Mouse (Mus musculus) megakaryocyte-erythroid progenitor cell, adult 5-6 weeks (primary cell): Measurements from ENCODE around the gene Auh. TPM values are rescaled to one million over a fixed set of nuclear protein-coding genes. Genes with fewer than 3 reads are reported as not detected.

ENCODE experiments used
- ATAC-seq: replicated peaks from 2 replicates; pipeline ENCODE4 v1.8.0; 2016; ENCODE audit warnings: mild to moderate bottlenecking, inconsistent platforms; ENCODE audit not compliant: severe bottlenecking, poor library complexity, low FRiP score, low TSS enrichment
- total RNA-seq, 2 experiments: library from RNA; stranded (forward) in 1 of 2; stranded (reverse) in 1 of 2; fragments of 200-1000, 215-1000 nt in 1 of 2; fragments of >200 nt in 1 of 2; fragmentation: Nextera tagmentation in 1 of 2; gene quantifications; 2 replicates each; pipeline ENCODE4 v1.2.3; 2014 to 2017

Gene Auh
- total RNA-seq, 2 experiments from 2014 or later = 24.9 to 28.8 TPM

DNA sequence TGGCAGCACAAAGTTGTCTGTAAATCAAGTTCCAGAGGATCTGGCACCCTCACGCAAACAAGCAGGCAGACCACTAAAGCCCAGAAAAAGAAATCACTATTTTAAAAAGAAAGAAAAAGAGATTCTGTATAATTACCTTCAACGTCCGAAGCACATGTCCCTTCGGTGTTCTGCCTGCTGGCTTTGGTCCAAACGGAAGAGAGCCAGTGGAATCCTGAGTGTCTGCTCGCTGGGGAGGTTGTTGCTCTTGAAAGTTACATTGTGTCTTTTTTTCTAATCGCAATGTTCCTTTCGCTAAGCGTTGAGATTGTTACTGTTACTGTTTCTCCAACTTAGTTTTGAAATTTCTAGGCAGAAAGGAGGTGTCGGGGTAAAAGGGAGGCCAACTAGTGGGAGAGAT, 1.1 kb upstream of the Auh start:
- no peak for ATAC-seq

DNA sequence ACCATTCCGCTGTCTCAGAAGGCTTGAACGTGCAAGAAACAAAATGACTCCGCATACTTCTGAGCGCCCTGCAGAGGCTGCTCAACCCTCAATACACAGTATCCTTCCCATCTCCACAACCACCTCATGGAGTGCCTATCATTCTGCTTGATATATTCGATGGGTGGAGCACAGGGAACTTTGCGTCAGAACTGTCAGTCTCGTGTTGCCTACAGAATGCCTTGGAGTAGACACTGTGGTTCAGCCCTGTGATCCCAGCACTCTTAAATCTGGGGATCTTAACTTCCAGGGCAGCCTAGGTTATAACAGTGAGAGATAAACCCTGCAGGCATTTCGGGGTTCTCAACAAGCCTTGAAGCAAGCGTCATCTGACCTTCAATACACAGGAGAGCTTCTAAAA, 1.1 kb downstream of the Auh start:
- peak; percentile 42 for ATAC-seq

DNA sequence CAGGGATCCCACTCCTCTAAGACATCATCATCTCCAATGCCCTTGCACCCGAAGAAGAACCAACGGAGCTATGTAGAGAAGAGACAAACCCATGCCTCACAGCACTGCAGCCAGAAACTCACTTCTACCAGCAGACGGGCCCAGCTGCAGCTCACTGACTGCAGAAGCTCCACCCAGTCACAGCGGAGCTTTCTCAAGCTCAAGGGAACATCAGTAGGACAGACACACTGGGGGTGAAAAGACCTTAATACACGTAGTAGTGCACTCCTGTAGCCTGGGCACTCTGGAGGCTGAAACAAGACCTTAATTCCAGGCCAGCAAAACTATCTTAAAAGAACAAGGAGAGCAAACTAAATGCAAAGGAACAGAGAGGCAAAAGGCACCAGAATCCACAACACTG, 5.0 kb downstream of the Auh start:
- no peak for ATAC-seq

GRCm38 (mm10) chr13:52921966-52922365, 7.5 kb downstream of the Auh start:
- ATAC-seq = no peak

DNA sequence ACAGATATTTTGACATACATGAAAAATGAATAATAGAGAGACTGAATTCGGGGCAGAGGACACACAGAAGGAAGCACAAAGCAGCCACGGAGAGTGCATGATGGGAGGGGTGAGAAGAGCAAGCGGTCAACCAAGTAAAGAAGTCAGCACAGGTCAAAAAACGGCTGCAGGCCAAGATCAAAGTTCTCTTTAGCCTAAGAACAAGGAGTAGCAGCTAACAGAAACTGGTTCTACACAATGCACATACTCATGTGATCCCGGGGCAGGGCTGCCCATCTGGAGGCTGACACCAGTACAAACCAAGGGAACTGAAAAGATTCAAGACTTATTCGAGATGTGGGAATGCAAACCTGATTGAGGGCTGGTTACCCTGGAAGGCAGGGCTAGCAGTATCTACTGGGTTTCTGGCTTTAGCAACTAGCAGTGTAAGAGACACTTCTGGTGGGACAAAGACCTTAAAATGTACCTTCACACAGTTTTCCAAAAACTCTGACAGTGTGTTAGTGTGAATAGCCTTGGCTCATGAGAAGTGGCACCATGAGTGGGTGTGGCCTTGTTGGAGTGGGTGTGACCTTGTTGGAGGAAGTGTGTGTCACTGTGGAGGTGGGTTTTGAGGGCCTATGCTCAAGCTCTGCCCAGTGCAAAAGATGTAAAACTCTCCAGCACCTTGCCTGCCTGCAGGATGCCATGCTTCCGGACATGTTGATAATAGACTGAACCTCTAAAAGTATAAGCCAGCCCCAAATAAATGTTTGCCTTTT, 8.2 kb downstream of the Auh start:
- ATAC-seq = no peak

DNA sequence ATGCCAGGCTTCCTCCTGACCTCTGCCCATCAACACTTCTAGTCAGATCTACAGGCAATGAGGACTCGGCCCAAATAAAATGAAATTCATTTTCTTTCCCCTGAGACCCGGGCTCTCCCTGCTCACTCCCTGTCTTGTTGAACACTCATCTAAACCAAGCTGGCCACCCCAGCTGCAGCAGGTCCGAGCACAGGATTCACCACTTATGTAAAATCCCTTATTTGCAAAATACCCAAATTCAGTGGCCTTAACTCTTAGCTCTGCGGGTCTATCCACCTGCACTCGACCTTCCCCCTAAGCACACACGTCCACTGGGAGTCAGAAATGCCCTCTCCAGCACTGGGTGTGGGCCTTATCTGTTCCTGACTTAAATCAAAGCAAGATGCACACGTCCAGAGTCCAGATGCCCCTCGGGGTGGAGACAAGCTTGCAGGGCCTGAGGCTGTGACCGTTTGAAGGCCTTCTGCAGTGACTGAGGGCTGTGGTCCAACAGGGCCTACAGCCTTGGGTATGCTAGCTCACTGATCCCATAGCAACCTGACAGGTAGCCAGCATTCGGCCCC, 9.6 kb downstream of the Auh start:
- ATAC-seq = no peak

- no peak for ATAC-seq
Measured at GRCm38 (mm10) chr13:52918333-52918732, 11.1 kb downstream of the Auh start.

DNA sequence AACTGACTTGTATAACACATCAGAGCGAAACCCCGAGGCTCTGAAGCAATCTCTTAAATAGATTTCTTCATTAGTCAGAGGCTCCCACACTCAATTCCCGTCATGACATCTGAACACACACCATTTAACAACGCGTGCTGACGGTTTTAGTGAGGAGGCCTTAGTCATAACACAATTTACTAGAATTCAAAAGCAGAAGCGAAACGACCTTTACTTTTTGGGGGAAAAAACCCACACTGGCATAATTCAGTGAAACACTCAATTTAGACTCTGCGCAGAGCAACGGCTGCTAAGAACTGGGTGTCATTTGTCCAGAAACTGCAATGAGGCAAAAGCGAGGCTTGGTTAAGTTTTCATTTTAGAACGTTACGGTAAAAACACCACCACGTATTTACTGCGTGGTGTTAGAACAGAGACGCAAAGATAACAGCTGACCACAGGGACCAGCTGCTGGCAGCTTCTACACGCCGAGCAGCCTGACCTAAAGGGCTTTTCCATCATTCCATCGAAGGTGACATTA, 14.8 kb downstream of the Auh start:
- no peak for ATAC-seq

DNA sequence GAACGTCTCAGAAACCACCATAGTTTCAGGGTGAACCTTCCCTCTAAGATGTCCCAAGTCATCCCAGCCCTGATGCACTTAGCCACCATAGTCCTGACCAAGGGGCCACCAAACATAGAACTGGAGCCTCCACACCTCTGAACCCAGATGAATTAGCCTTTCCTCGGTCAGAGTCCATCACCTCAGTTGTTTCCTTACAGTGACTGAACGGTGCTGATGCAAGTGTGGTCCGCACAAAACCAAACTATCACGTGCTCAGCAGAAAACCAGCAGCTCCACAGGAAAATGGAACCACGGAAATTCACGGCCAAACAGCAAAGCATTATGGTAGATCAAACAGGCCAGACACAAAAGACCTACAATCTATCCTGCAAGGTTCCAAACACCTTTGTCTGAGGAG, 15.6 kb downstream of the Auh start:
- no peak for ATAC-seq

DNA sequence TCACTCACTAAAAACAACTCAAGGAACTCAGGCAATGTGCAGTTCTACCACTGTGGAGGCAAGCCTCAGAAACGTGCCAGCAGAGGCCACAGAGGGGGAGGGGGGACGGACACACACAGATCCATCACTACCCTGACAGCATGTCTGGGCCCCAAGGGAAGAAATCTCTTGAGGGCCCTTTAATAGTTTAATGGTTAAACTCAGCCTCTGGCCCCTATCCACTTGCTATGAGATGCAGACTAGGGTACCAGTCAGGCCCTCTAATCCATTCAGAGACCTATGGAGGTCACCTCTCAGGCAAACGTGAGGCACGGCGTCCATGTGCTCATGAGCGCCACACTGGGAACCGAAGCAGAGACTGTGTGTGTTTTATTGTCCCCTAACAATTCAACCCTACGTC, 17.0 kb downstream of the Auh start:
- ATAC-seq = no peak

DNA sequence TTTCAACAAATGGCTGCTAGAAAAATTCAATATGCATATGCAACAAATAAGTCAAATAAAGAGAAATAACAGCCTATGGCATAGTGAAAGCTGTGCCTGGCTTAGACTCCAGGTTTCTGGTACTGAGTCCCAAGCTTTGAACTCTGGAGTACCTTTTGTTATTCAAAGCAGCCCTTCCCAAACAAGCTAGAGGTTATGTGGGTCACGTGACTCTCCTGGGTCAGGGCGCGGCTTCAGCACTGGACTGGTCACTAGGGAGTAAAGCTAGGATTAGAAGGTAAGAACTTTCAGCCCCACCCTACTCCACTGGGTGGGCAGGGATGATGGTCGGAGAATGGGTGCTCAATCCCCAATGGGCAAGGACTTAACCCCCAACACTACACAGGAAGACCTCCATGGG, 18.2 kb downstream of the Auh start:
- ATAC-seq = no peak

DNA sequence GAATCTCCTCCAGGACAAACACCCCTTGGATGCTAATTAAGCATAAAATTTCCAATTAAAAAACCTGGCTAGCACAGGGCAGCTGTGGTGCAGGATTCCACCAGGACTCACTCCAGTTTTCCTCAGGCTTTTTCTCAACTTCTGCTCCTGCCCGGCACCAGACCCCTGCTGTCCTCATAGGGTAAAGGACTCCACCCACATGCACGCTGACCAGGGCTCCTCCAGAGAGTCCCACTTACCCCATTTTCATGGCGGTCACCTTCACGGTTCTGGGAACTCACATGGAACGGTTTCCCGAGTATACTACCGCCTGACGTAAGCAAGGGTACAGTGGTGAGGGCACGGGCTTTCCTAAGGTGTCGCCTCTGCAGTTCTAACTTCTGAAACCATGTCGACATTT, 23.2 kb downstream of the Auh start:
- no peak for ATAC-seq

- ATAC-seq = no peak
Measured at GRCm38 (mm10) chr13:52904175-52904574, 25.3 kb downstream of the Auh start.

DNA sequence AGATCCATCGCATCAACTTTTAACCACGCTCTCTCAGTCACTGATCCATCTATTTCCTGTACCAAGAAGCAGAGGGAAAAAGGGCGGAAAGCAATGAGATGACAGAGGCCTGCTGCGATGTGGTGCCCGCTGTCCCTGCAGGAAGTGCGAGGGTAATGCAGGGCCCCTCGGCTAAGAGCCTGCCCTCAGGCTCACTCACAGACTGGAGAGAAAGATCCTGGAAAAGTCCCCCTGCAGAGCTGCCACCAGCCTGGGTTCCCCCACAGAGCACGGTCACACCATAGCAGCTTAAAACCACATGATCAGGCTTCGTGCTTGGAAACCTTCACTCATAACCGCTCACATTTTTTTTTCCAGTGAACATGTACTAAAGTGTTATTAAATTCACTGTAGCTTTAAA, 25.7 kb downstream of the Auh start:
- no peak for ATAC-seq

DNA sequence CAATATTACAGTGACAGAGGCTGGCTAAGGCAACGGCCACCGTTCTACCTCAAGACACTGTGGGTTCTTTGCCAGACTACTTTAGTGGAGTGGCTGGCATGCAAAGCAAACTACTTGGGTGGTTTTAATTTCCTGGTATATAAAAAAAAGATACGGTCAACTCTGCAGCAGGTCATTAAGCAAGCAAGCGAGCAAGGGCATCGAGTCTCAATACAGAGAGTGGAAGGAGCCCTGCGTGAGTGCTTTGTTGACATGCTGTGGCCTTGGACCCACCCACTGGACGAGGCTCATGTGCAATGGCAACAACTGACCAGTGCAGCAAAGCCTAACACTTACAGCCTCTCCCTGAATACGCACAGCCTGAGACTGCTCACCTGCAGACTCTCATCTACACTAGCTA, 27.0 kb downstream of the Auh start:
- no peak for ATAC-seq

- ATAC-seq = no peak
Measured at GRCm38 (mm10) chr13:52899664-52900063, 29.8 kb downstream of the Auh start.

- no peak for ATAC-seq
Measured at GRCm38 (mm10) chr13:52897806-52898205, 31.7 kb downstream of the Auh start.

GRCm38 (mm10) chr13:52892791-52893190, 36.7 kb downstream of the Auh start:
- no peak for ATAC-seq

- ATAC-seq = 0 out of 2 replicates have a peak, but pooled peaks have one; percentile 57
Measured at GRCm38 (mm10) chr13:52892065-52892503, 37.4 kb downstream of the Auh start.

DNA sequence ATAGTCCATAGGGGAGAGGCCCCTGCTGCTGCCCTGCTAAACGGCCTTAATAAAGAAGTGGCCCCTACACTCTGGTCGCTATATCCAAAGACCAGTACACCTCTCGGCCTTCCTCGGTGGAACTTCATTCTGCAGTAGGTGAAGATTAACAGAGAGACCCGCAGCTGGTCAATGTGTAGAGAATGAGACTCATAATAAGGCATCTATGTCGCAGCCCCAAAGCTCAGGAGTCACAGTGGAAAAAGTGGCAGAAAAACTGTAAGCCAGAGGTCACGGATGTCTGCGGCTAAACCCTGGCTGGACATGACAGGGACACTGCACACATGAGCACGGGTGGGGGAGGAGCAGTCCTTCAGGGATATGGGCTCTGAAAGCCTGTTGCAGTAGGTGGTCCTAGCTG, 39.2 kb downstream of the Auh start:
- ATAC-seq = no peak

DNA sequence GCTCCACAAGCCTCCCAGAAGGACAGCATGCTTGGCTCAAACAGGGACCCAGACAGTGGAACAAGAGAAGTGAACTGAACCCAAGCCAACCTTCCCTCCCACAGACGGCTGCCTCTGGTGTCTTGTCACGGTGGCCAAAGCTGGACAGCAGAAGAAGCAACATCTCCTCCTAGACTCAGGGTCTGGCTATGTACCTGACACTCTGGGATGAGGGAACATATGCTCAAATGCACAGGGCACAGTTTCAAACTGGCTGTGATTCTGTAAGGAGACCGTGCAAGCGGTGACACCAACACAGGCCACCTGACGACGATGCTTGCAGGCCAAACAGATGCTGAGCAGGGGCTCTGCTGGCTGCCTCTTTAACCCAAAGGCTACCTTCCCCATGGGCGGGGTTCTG, 42.7 kb downstream of the Auh start:
- no peak for ATAC-seq
